Mouse (Mus musculus) MEL (cell line): ENCODE results near the gene Pla2r1. TPM values are rescaled to one million over a fixed set of nuclear protein-coding genes. Genes with fewer than 3 reads are reported as not detected.

Experiments used
- DNase-seq: peaks from one replicate; pipeline ENCODE4 v3.0.0; 2011; ENCODE audit warnings: low read depth, low spot score
- H3K27ac ChIP-seq: 2 replicates; pipeline ENCODE4 v1.5.1; 2012; ENCODE audit warnings: low read depth, mild to moderate bottlenecking, control low read depth, low read length, moderate library complexity; ENCODE audit not compliant: control insufficient read depth
- H3K27me3 ChIP-seq, 2 experiments: fragments of 150-350 bp in 1 of 2; sonication (generic) in 1 of 2; 2 replicates each; pipeline ENCODE4 v1.6.1; 2012; ENCODE audit warnings: low read length in 2 of 2, mild to moderate bottlenecking in 2 of 2, improper control_type of control experiment in 1 of 2, moderate library complexity in 1 of 2; ENCODE audit not compliant: insufficient read depth in 2 of 2, control insufficient read depth in 1 of 2
- H3K36me3 ChIP-seq, 2 experiments: 2 replicates each; pipeline ENCODE4 v1.6.1; 2012 to 2014; ENCODE audit warnings: low read length in 2 of 2, improper control_type of control experiment in 1 of 2, inconsistent platforms in 1 of 2, mild to moderate bottlenecking in 1 of 2; ENCODE audit not compliant: insufficient read depth in 2 of 2, control insufficient read depth in 1 of 2
- H3K4me1 ChIP-seq, 2 experiments: fragments of 150-350 bp in 1 of 2; sonication (generic) in 1 of 2; 2 replicates each; pipeline ENCODE4 v1.6.1; 2012; ENCODE audit warnings: low read length in 2 of 2, improper control_type of control experiment in 1 of 2, mild to moderate bottlenecking in 1 of 2; ENCODE audit not compliant: insufficient read depth in 2 of 2, control insufficient read depth in 1 of 2
- H3K4me3 ChIP-seq, 2 experiments: fragments of 150-350 bp in 1 of 2; sonication (generic) in 1 of 2; 2 replicates each; pipeline ENCODE4 v1.5.1; 2012; ENCODE audit warnings: low read depth in 2 of 2, low read length in 2 of 2, mild to moderate bottlenecking in 2 of 2, moderate library complexity in 2 of 2, control low read depth in 1 of 2, improper control_type of control experiment in 1 of 2; ENCODE audit not compliant: control insufficient read depth in 1 of 2, insufficient read depth in 1 of 2
- H3K79me2 ChIP-seq: 2 replicates; pipeline ENCODE4 v1.6.1; 2012; ENCODE audit warnings: mild to moderate bottlenecking, low read length, moderate library complexity; ENCODE audit not compliant: control insufficient read depth, poor library complexity, insufficient read depth
- H3K9ac ChIP-seq: 2 replicates; pipeline ENCODE4 v1.6.1; 2012; ENCODE audit warnings: low read depth, mild to moderate bottlenecking, control low read depth, low read length, moderate library complexity; ENCODE audit not compliant: control insufficient read depth, poor library complexity, severe bottlenecking
- H3K9me3 ChIP-seq: fragments of 150-350 bp; sonication (generic); replicated peaks from 2 replicates; pipeline ENCODE4 v1.6.1; 2012; ENCODE audit warnings: mild to moderate bottlenecking, low read length, improper control_type of control experiment, moderate library complexity; ENCODE audit not compliant: insufficient read depth
- BHLHE40 ChIP-seq: IDR thresholded peaks from 2 replicates; pipeline ENCODE4 v1.6.1; 2012; ENCODE audit warnings: low read depth, mild to moderate bottlenecking, inconsistent platforms, low read length, improper control_type of control experiment, borderline replicate concordance
- CHD1 ChIP-seq: IDR thresholded peaks from 2 replicates; pipeline ENCODE4 v1.6.1; 2012; ENCODE audit warnings: low read depth, mild to moderate bottlenecking, inconsistent platforms, low read length, improper control_type of control experiment
- CTCF ChIP-seq, 3 experiments: IDR thresholded peaks in 2 of 3; conservative IDR thresholded peaks in 1 of 3; 2 replicates each; pipeline ENCODE4 v1.5.1; 2011 to 2012; ENCODE audit warnings: low read length in 3 of 3, low read depth in 2 of 3, mild to moderate bottlenecking in 2 of 3, improper control_type of control experiment in 1 of 3, inconsistent platforms in 1 of 3, mixed read lengths in 1 of 3, moderate library complexity in 1 of 3; ENCODE audit not compliant: control insufficient read depth in 1 of 3, insufficient read depth in 1 of 3, poor library complexity in 1 of 3, severe bottlenecking in 1 of 3
- E2F4 ChIP-seq: IDR thresholded peaks from 2 replicates; pipeline ENCODE4 v1.6.1; 2011; ENCODE audit warnings: low read depth, low read length, improper control_type of control experiment, borderline replicate concordance
- ELF1 ChIP-seq: IDR thresholded peaks from 2 replicates; pipeline ENCODE4 v1.6.1; 2014; ENCODE audit warnings: low read depth, mild to moderate bottlenecking, inconsistent platforms, low read length, improper control_type of control experiment, moderate library complexity
- ETS1 ChIP-seq: IDR thresholded peaks from 2 replicates; pipeline ENCODE4 v1.6.1; 2012; ENCODE audit warnings: low read depth, mild to moderate bottlenecking, inconsistent platforms, low read length, improper control_type of control experiment, moderate library complexity
- GABPA ChIP-seq: IDR thresholded peaks from 2 replicates; pipeline ENCODE4 v1.6.1; 2012; ENCODE audit warnings: low read depth, mild to moderate bottlenecking, inconsistent platforms, low read length, improper control_type of control experiment, moderate library complexity
- MAFK ChIP-seq: IDR thresholded peaks from 2 replicates; pipeline ENCODE4 v1.6.1; 2011; ENCODE audit warnings: low read depth, mild to moderate bottlenecking, low read length, improper control_type of control experiment, borderline replicate concordance
- MAZ ChIP-seq: IDR thresholded peaks from 2 replicates; pipeline ENCODE4 v1.6.1; 2012; ENCODE audit warnings: low read depth, mild to moderate bottlenecking, inconsistent platforms, low read length, improper control_type of control experiment
- MEF2A ChIP-seq: IDR thresholded peaks from 2 replicates; pipeline ENCODE4 v1.6.1; 2014; ENCODE audit warnings: low read depth, mild to moderate bottlenecking, inconsistent platforms, low read length, improper control_type of control experiment; ENCODE audit not compliant: poor library complexity, insufficient replicate concordance, severe bottlenecking; ENCODE audit errors: extremely low read depth
- MXI1 ChIP-seq: IDR thresholded peaks from 2 replicates; pipeline ENCODE4 v1.6.1; 2011; ENCODE audit warnings: mild to moderate bottlenecking, low read depth, low read length, improper control_type of control experiment
- MYC ChIP-seq: IDR thresholded peaks from 2 replicates; pipeline ENCODE4 v1.6.1; 2011; ENCODE audit warnings: low read depth, mild to moderate bottlenecking, low read length, improper control_type of control experiment, moderate library complexity
- NELFE ChIP-seq: IDR thresholded peaks from 2 replicates; pipeline ENCODE4 v1.6.1; 2011; ENCODE audit warnings: low read depth, low read length, improper control_type of control experiment
- NRF1 ChIP-seq: IDR thresholded peaks from 2 replicates; pipeline ENCODE4 v1.6.1; 2014; ENCODE audit warnings: low read depth, mild to moderate bottlenecking, inconsistent platforms, low read length, improper control_type of control experiment, moderate library complexity; ENCODE audit not compliant: poor library complexity, insufficient read depth, severe bottlenecking
- POLR2AphosphoS2 ChIP-seq: IDR thresholded peaks from 2 replicates; pipeline ENCODE4 v1.6.1; 2011; ENCODE audit warnings: low read length, improper control_type of control experiment
- RAD21 ChIP-seq: IDR thresholded peaks from 2 replicates; pipeline ENCODE4 v1.6.1; 2011; ENCODE audit warnings: mild to moderate bottlenecking, low read depth, low read length, improper control_type of control experiment
- RCOR1 ChIP-seq: IDR thresholded peaks from 2 replicates; pipeline ENCODE4 v1.6.1; 2012; ENCODE audit warnings: low read depth, mild to moderate bottlenecking, inconsistent platforms, low read length, improper control_type of control experiment
- TCF12 ChIP-seq: IDR thresholded peaks from 2 replicates; pipeline ENCODE4 v1.6.1; 2014; ENCODE audit warnings: low read depth, mild to moderate bottlenecking, inconsistent platforms, low read length, improper control_type of control experiment, moderate library complexity
- UBTF ChIP-seq: IDR thresholded peaks from 2 replicates; pipeline ENCODE4 v1.6.1; 2012; ENCODE audit warnings: low read depth, mild to moderate bottlenecking, inconsistent platforms, low read length, improper control_type of control experiment, moderate library complexity, borderline replicate concordance; ENCODE audit not compliant: insufficient read depth
- USF1 ChIP-seq: IDR thresholded peaks from 2 replicates; pipeline ENCODE4 v1.6.1; 2014; ENCODE audit warnings: low read depth, mild to moderate bottlenecking, inconsistent platforms, low read length, improper control_type of control experiment, moderate library complexity
- USF2 ChIP-seq, 2 experiments: IDR thresholded peaks; 2 replicates each; pipeline ENCODE4 v1.6.1; 2011 to 2012; ENCODE audit warnings: improper control_type of control experiment in 2 of 2, low read length in 2 of 2, borderline replicate concordance in 1 of 2, inconsistent platforms in 1 of 2, low read depth in 1 of 2, mild to moderate bottlenecking in 1 of 2; ENCODE audit not compliant: insufficient read depth in 1 of 2
- ZC3H11A ChIP-seq: IDR thresholded peaks from 2 replicates; pipeline ENCODE4 v1.6.1; 2012; ENCODE audit warnings: low read depth, mild to moderate bottlenecking, inconsistent platforms, low read length, improper control_type of control experiment
- ZKSCAN1 ChIP-seq: IDR thresholded peaks from 2 replicates; pipeline ENCODE4 v1.6.1; 2012; ENCODE audit warnings: low read depth, mild to moderate bottlenecking, inconsistent platforms, low read length, improper control_type of control experiment, moderate library complexity
- polyA plus RNA-seq, 2 experiments: library from polyadenylated mRNA; stranded (reverse) in 1 of 2; unstranded in 1 of 2; fragments of >175 nt in 1 of 2; fragments of >200 nt in 1 of 2; gene quantifications; 2 replicates each; pipeline versions ENCODE4 v1.2.1 to v1.2.4; 2012; ENCODE audit warnings: low replicate concordance in 2 of 2, low read depth in 1 of 2; ENCODE audit not compliant: insufficient read length in 2 of 2, insufficient read depth in 1 of 2, missing spikeins in 1 of 2
- total RNA-seq: library from RNA; depleted of rRNA; stranded (reverse); fragments of 300-350 nt; gene quantifications from 2 replicates; pipeline ENCODE4 v1.2.3, GENCODE M21; 2012

Pla2r1 gene
- total and polyA plus RNA-seq, 3 experiments, result not detected

DNA sequence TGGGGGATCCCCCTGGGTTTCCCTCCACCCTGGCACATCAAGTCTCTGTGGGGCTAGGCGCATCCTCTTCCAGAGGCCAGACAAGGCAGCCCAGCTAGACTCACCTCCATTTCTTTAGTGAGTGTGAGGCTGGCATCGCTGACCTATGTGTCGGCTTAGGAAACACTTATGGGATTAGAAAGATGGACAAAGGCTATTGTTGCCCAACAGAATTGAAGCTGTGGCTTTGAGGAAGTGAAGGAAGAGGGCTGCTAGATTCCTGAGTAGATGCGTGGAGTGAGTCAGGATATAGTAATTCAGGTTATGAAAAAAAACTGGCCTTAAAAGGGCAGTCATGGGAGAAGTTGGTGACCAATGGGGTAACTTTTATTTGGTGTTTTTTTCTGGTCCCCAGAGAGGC is 183.7 kb downstream of the Pla2r1 start:
- Histone ChIP-seq H3K27me3 (no peaks in the 10 kb centered on the region), H3K9me3 (no peaks in the 10 kb centered on the region), H3K4me1 (peaks cover 0 to 3% of the 10 kb centered on the region in 2 experiments; a peak in 1 of 4 replicates), H3K36me3 (peaks cover 0 to 8% of the 10 kb centered on the region in 2 experiments; a peak in 2 of 4 replicates), H3K79me2 (no peaks in the 10 kb centered on the region), H3K27ac (no peak overlapping the region), H3K9ac (no peak overlapping the region), H3K4me3 (no peak overlapping the region)
- DNase-seq, result no peak
- no peak for TF ChIP-seq MAFK
- TF ChIP-seq NELFE, result no peak
- no peak for TF ChIP-seq CTCF (IDR thresholded peaks at IDR 0.05 in 2 of 3, conservative IDR thresholded peaks at IDR 0.05 in 1 of 3; ENCODE audit: control insufficient read depth in 1 of 3, insufficient read depth in 1 of 3, low read depth in 2 of 3, low read length in 3 of 3, poor library complexity in 1 of 3, severe bottlenecking in 1 of 3)
- TF ChIP-seq ZKSCAN1, result no peak
- TF ChIP-seq CHD1, result no peak
- no peak for TF ChIP-seq USF2 (IDR thresholded peaks at IDR 0.05; ENCODE audit: borderline replicate concordance in 1 of 2, insufficient read depth in 1 of 2, low read depth in 1 of 2, low read length in 2 of 2)
- TF ChIP-seq ETS1, result no peak
- no peak for TF ChIP-seq MEF2A
- TF ChIP-seq UBTF, result no peak
- TF ChIP-seq TCF12, result no peak
- no peak for TF ChIP-seq ELF1
- TF ChIP-seq USF1, result no peak
- no peak for TF ChIP-seq NRF1
- no peak for TF ChIP-seq GABPA
- TF ChIP-seq ZC3H11A, result no peak
- TF ChIP-seq E2F4, result no peak

DNA sequence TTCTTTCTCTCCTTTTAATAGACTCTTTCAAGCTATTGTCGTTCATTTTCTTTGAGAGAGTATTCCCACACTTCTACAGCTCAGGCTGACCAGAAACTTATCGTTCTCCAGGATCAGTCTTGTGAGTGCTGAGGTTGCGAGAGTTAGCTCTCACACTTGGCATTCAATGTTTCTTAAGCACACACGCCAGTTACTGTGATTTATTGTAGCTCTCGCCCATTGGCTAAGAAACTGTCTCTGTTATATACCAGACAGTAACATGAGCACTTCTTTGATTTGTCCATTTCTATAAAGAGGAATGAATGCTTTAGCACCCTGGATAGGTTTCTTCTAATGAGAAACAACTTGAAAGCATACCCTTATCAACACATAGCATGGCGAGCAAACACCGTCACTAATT is 185.2 kb downstream of the Pla2r1 start:
- no peaks in the 10 kb centered on the region for H3K27me3 ChIP-seq
- H3K79me2 ChIP-seq, result no peaks in the 10 kb centered on the region
- no peak overlapping the region for H3K9ac ChIP-seq
- H3K4me1 ChIP-seq, result peaks cover 0 to 3% of the 10 kb centered on the region in 2 experiments; a peak in 1 of 4 replicates
- DNase-seq, result no peak
- peaks cover 0 to 4% of the 10 kb centered on the region in 2 experiments; a peak in 2 of 4 replicates for H3K36me3 ChIP-seq
- H3K27ac ChIP-seq, result no peak overlapping the region
- no peaks in the 10 kb centered on the region for H3K9me3 ChIP-seq
- no peak overlapping the region for H3K4me3 ChIP-seq
- TF ChIP-seq UBTF (no peak), ETS1 (no peak), TCF12 (no peak), USF1 (no peak), GABPA (no peak), MEF2A (no peak), RCOR1 (no peak), CHD1 (no peak), CTCF (IDR thresholded peaks at IDR 0.05 in 2 of 3, conservative IDR thresholded peaks at IDR 0.05 in 1 of 3; ENCODE audit: control insufficient read depth in 1 of 3, insufficient read depth in 1 of 3, low read depth in 2 of 3, low read length in 3 of 3, poor library complexity in 1 of 3, severe bottlenecking in 1 of 3) (no peak), RAD21 (no peak), MYC (no peak), POLR2AphosphoS2 (no peak), BHLHE40 (no peak), MXI1 (no peak), MAZ (no peak), NRF1 (no peak)
